Mouse (Mus musculus) G1E (cell line): ENCODE results near the gene Olfr557.

Experiments
- CTCF ChIP-seq: IDR thresholded peaks from 2 replicates; pipeline ENCODE4 v1.5.1; 2012; ENCODE audit warnings: low read depth, low read length, inconsistent platforms, mixed read lengths
- GATA2 ChIP-seq: IDR thresholded peaks from 2 replicates; pipeline ENCODE4 v1.6.1; 2012; ENCODE audit warnings: low read depth, low read length, inconsistent platforms, borderline replicate concordance
- POLR2AphosphoS5 ChIP-seq: IDR thresholded peaks from 2 replicates; pipeline ENCODE4 v1.6.1; 2012; ENCODE audit warnings: low read depth, low read length, inconsistent platforms; ENCODE audit not compliant: insufficient replicate concordance

DNA sequence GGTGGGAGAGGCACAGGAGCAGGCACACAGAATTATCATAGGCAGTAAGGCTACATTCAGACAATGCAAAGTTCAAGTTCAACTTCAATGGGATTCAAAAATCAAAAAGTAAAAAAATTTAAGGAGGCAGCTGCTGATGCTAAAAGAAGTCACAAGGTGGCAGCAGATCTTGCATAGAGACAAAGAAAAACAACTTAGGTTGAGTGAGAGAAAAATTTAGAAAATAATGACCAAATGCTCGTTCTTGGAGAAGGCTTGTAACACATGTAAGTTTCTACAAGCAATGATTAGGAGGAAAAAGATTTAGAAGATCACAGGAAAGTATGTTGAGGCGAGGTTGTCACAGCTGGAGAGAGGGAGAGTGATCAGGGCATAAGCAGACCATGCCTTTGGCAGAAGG lies 30.3 kb upstream of the Olfr557 start:
- TF ChIP-seq CTCF (no peak), GATA2 (no peak), POLR2AphosphoS5 (no peak)
